Mouse (Mus musculus) small intestine, adult 2 months (tissue): Measurements from ENCODE around the gene Ank.

ENCODE experiments used
- CTCF ChIP-seq: fragments of 200-500 bp; IDR thresholded peaks from 2 replicates; pipeline ENCODE4 v1.5.1; 2012; ENCODE audit warnings: low read depth, mild to moderate bottlenecking, control low read depth, inconsistent platforms, low read length, moderate library complexity, mixed read lengths; ENCODE audit not compliant: insufficient replicate concordance, insufficient read length; ENCODE audit errors: extremely low read depth
- POLR2A ChIP-seq: fragments of 200-500 bp; IDR thresholded peaks from 2 replicates; pipeline ENCODE4 v1.6.1; 2012; ENCODE audit warnings: low read depth, mild to moderate bottlenecking, control low read depth, inconsistent platforms, low read length, moderate library complexity

DNA sequence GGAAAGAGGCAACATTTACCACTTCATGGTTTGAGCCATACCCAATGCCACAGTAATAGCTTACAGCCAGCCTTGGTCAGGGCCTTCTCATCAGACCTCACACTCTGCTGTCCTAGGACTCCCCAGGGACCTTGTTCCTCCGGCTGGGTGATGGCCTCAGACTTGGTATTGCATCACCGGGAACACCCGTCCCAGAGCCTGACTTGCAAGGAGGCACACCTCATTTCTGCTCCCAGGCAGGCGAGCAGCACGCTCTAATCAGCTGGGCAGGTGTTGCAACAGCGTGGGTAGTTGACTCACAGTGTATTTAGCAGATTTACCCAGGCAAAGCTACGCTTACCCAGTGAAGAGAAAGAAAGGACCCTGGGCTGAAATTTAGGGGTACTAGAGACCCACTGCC lies 11.2 kb downstream of the Ank start:
- TF ChIP-seq POLR2A (no peak), CTCF (no peak)
